Mouse (Mus musculus) heart, embryonic 16.5 days (tissue): ENCODE results near the gene Nubpl. TPM values are rescaled to one million over a fixed set of nuclear protein-coding genes. Genes with fewer than 3 reads are reported as not detected.
"Not testable (repeated sequence)": the region's sequence is repeated elsewhere in the genome, so short reads cannot be mapped to it uniquely, and the experiment has no call there.

Experiments
- ATAC-seq: fragments of 200-750 bp; cut with Nextera tagmentation; replicated peaks from 2 replicates; pipeline ENCODE4 v1.8.0; 2017; ENCODE audit warnings: moderate number of reproducible peaks; ENCODE audit not compliant: insufficient read depth, low FRiP score; ENCODE audit errors: extremely low read depth
- H3K27ac ChIP-seq: fragments of 300-500 bp; sonication (generic); 2 replicates; pipeline ENCODE4 v1.5.1; 2014; ENCODE audit warnings: mild to moderate bottlenecking, low read length, control low read depth, moderate library complexity
- H3K27me3 ChIP-seq: fragments of 300-500 bp; sonication (generic); 2 replicates; pipeline ENCODE4 v1.6.1; 2014; ENCODE audit warnings: low read length, mixed read lengths; ENCODE audit not compliant: control insufficient read depth, insufficient read depth
- H3K36me3 ChIP-seq: fragments of 300-500 bp; sonication (generic); 2 replicates; pipeline ENCODE4 v1.6.1; 2014; ENCODE audit not compliant: control insufficient read depth, insufficient read depth
- H3K4me1 ChIP-seq: fragments of 300-500 bp; sonication (generic); 2 replicates; pipeline ENCODE4 v1.6.1; 2014; ENCODE audit warnings: low read length, mixed read lengths; ENCODE audit not compliant: control insufficient read depth, insufficient read depth
- H3K4me2 ChIP-seq: fragments of 300-500 bp; sonication (generic); 2 replicates; pipeline ENCODE4 v1.6.1; 2014; ENCODE audit warnings: low read depth, mild to moderate bottlenecking, control low read depth, low read length
- H3K4me3 ChIP-seq: fragments of 300-500 bp; sonication (generic); 2 replicates; pipeline ENCODE4 v1.5.1; 2014; ENCODE audit warnings: mild to moderate bottlenecking, control low read depth, low read length
- H3K9ac ChIP-seq: fragments of 300-500 bp; sonication (generic); 2 replicates; pipeline ENCODE4 v1.6.1; 2014; ENCODE audit warnings: low read length, control low read depth
- H3K9me3 ChIP-seq: fragments of 300-500 bp; sonication (generic); replicated peaks from 2 replicates; pipeline ENCODE4 v1.6.1; 2016; ENCODE audit warnings: low read length; ENCODE audit not compliant: control insufficient read depth
- WGBS: fragments of 180-500 bp; shearing (Covaris S2); extraction: QIAGEN DNeasy Blood & Tissue Kit; methylation state at CpG from one replicate; pipeline ENCODE4 v1.1.7; 2014; 5-methylcytosine and 5-hydroxymethylcytosine counted together
- polyA plus RNA-seq: library from polyadenylated mRNA; unstranded; fragments of >200 nt; fragmentation: Nextera tagmentation; extraction: Ambion mirVana; gene quantifications from 2 replicates; pipeline ENCODE4 v1.2.1, GENCODE M21; 2015

The Nubpl gene
- polyA plus RNA-seq, 1 experiment from 2014 or later: 10.6 TPM

- Histone ChIP-seq H3K36me3 (no peaks in the 10 kb centered on the region), H3K4me3 (no peak overlapping the region), H3K4me2 (no peak overlapping the region), H3K9me3 (no peaks in the 10 kb centered on the region), H3K9ac (no peak overlapping the region), H3K4me1 (no peaks in the 10 kb centered on the region), H3K27me3 (no peaks in the 10 kb centered on the region), H3K27ac (no peak overlapping the region)
- no peak for ATAC-seq
Observed at GRCm38 (mm10) chr12:52211144-52211543, 113.6 kb downstream of the Nubpl start.

GRCm38 (mm10) chr12:52214837-52215236 is 117.3 kb downstream of the Nubpl start:
- Histone ChIP-seq H3K27me3 (no peaks in the 10 kb centered on the region), H3K4me3 (no peak overlapping the region), H3K27ac (no peak overlapping the region), H3K36me3 (no peaks in the 10 kb centered on the region), H3K9ac (no peak overlapping the region), H3K9me3 (no peaks in the 10 kb centered on the region), H3K4me1 (no peaks in the 10 kb centered on the region), H3K4me2 (no peak overlapping the region)
- ATAC-seq: no peak
- WGBS: 38% methylated on average over 2 of the region's 2 CpGs

- no peak overlapping the region for H3K9ac ChIP-seq
Observed at GRCm38 (mm10) chr12:52224954-52225353, 127.4 kb downstream of the Nubpl start.

GRCm38 (mm10) chr12:52228746-52229145 is 131.2 kb downstream of the Nubpl start:
- Histone ChIP-seq H3K9me3 (no peaks in the 10 kb centered on the region), H3K27ac (no peak overlapping the region), H3K4me1 (no peaks in the 10 kb centered on the region), H3K4me3 (no peak overlapping the region), H3K9ac (no peak overlapping the region), H3K36me3 (no peaks in the 10 kb centered on the region), H3K4me2 (no peak overlapping the region), H3K27me3 (no peaks in the 10 kb centered on the region)
- 84% methylated on average over 3 of the region's 3 CpGs for WGBS
- no peak for ATAC-seq

More at GRCm38 (mm10) chr12:52224954-52225353, 127.4 kb downstream of the Nubpl start:
- H3K27me3 ChIP-seq: no peaks in the 10 kb centered on the region
- 73% methylated on average over 4 of the region's 4 CpGs for WGBS
- H3K4me3 ChIP-seq: no peak overlapping the region
- ATAC-seq: no peak
- H3K4me1 ChIP-seq: no peaks in the 10 kb centered on the region
- no peaks in the 10 kb centered on the region for H3K36me3 ChIP-seq
- no peak overlapping the region for H3K27ac ChIP-seq
- no peaks in the 10 kb centered on the region for H3K9me3 ChIP-seq
- no peak overlapping the region for H3K4me2 ChIP-seq

- not testable (repeated sequence) for H3K4me1 ChIP-seq, H3K9ac ChIP-seq, H3K27ac ChIP-seq, H3K4me3 ChIP-seq, ATAC-seq, H3K27me3 ChIP-seq, H3K4me2 ChIP-seq, H3K36me3 ChIP-seq, H3K9me3 ChIP-seq
- 85% methylated on average over 1 of the region's 3 CpGs for WGBS
Observed at GRCm38 (mm10) chr12:52231929-52232328, 134.4 kb downstream of the Nubpl start.

GRCm38 (mm10) chr12:52242712-52243111 is 145.2 kb downstream of the Nubpl start:
- Histone ChIP-seq H3K9me3 (no peaks in the 10 kb centered on the region), H3K4me3 (no peak overlapping the region), H3K27me3 (no peaks in the 10 kb centered on the region), H3K27ac (no peak overlapping the region), H3K4me1 (no peaks in the 10 kb centered on the region), H3K9ac (no peak overlapping the region), H3K36me3 (no peaks in the 10 kb centered on the region), H3K4me2 (no peak overlapping the region)
- WGBS: 74% methylated on average over 2 of the region's 2 CpGs
- no peak for ATAC-seq

GRCm38 (mm10) chr12:52247438-52247837 is 149.9 kb downstream of the Nubpl start:
- Histone ChIP-seq H3K9ac (no peak overlapping the region), H3K4me3 (no peak overlapping the region), H3K27me3 (no peaks in the 10 kb centered on the region), H3K27ac (no peak overlapping the region), H3K9me3 (no peaks in the 10 kb centered on the region), H3K4me1 (no peaks in the 10 kb centered on the region), H3K4me2 (no peak overlapping the region), H3K36me3 (no peaks in the 10 kb centered on the region)
- WGBS: 77% methylated on average over 9 of the region's 9 CpGs
- ATAC-seq: no peak

- WGBS: 79% methylated on average over 2 of the region's 2 CpGs
- Histone ChIP-seq H3K27ac (no peak overlapping the region), H3K27me3 (no peaks in the 10 kb centered on the region), H3K4me3 (no peak overlapping the region), H3K9ac (no peak overlapping the region), H3K4me1 (no peaks in the 10 kb centered on the region), H3K4me2 (no peak overlapping the region), H3K36me3 (no peaks in the 10 kb centered on the region), H3K9me3 (no peaks in the 10 kb centered on the region)
- no peak for ATAC-seq
Observed at GRCm38 (mm10) chr12:52248531-52248930, 151.0 kb downstream of the Nubpl start.

GRCm38 (mm10) chr12:52254089-52254488 is 156.6 kb downstream of the Nubpl start:
- Histone ChIP-seq H3K27me3 (no peaks in the 10 kb centered on the region), H3K4me1 (no peaks in the 10 kb centered on the region), H3K4me2 (no peak overlapping the region), H3K9ac (no peak overlapping the region), H3K4me3 (no peak overlapping the region), H3K9me3 (no peaks in the 10 kb centered on the region), H3K27ac (no peak overlapping the region), H3K36me3 (no peaks in the 10 kb centered on the region)
- no peak for ATAC-seq
- 76% methylated on average over 5 of the region's 5 CpGs for WGBS

GRCm38 (mm10) chr12:52268131-52268530 is 170.6 kb downstream of the Nubpl start:
- Histone ChIP-seq H3K4me2 (no peak overlapping the region), H3K4me3 (no peak overlapping the region), H3K9me3 (no peaks in the 10 kb centered on the region), H3K9ac (no peak overlapping the region), H3K27me3 (no peaks in the 10 kb centered on the region), H3K4me1 (peaks cover 11% of the 10 kb centered on the region), H3K36me3 (no peaks in the 10 kb centered on the region), H3K27ac (no peak overlapping the region)
- ATAC-seq: no peak
- 81% methylated on average over 2 of the region's 2 CpGs for whole genome bisulfite sequencing
